Mouse (Mus musculus) liver, adult 2 months (tissue): ENCODE results near the gene Rps11.
A peak's percentile ranks its signal among the peaks of the same experiment; 100 is the strongest.

Experiments used
- CTCF ChIP-seq: fragments of 200-500 bp; IDR thresholded peaks from 2 replicates; pipeline ENCODE4 v1.5.1; 2011; ENCODE audit warnings: low read depth, low read length, control low read depth
- POLR2A ChIP-seq: fragments of 200-500 bp; IDR thresholded peaks from 2 replicates; pipeline ENCODE4 v1.6.1; 2011; ENCODE audit warnings: low read length, control low read depth; ENCODE audit not compliant: insufficient read depth; ENCODE audit errors: extremely low read depth

DNA sequence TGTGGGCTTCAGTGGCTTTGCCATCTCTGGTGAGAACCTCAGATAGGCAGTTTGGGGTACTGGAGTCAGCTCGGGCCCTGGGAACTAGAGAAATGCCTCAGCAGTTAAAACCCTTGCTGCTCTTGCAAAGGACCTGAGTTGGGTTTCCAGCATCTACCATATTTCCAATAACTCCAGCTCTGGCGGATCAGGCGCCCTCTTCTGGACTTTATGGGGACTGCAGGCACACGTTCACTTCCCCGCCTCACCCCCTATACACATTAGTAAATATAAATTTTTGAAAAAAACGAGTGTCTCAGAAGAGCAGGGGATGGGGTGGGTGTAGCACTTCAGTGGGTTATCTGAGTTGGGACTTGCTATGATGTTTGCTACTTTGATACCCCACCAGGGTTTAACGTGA, 48.7 kb upstream of the Rps11 start:
- TF ChIP-seq POLR2A (no peak), CTCF (peak; percentile 47; the same call in 1 of the 2 replicates)
